Mouse (Mus musculus) yolk sac, embryonic 10.5 days (tissue): Measurements from ENCODE around the gene Mgat1.
A peak's percentile ranks its signal among the peaks of the same experiment; 100 is the strongest.

Source experiments
- DNase-seq: peaks from one replicate; pipeline ENCODE4 v3.0.0-alpha.2; 2017; ENCODE audit warnings: low spot score

Gene Mgat1

GRCm38 (mm10) chr11:49241471-49241870 is 2.5 kb upstream of the Mgat1 start:
- no peak for DNase-seq

- DNase-seq, result no peak
Measured at GRCm38 (mm10) chr11:49242944-49243626, 906 bp upstream of the Mgat1 start.

- no peak for DNase-seq
Measured at GRCm38 (mm10) chr11:49244595-49244930, 572 bp downstream of the Mgat1 start.

- peak; percentile 81 for DNase-seq
Measured at GRCm38 (mm10) chr11:49245176-49245575, 1.2 kb downstream of the Mgat1 start.

GRCm38 (mm10) chr11:49245634-49246415 is 1.8 kb downstream of the Mgat1 start:
- no peak for DNase-seq

- no peak for DNase-seq
Measured at GRCm38 (mm10) chr11:49246523-49246922, 2.5 kb downstream of the Mgat1 start.

- DNase-seq, result no peak
Measured at GRCm38 (mm10) chr11:49247255-49247654, 3.3 kb downstream of the Mgat1 start.

GRCm38 (mm10) chr11:49248226-49248973 is 4.4 kb downstream of the Mgat1 start:
- no peak for DNase-seq

GRCm38 (mm10) chr11:49248974-49249700 is 5.1 kb downstream of the Mgat1 start:
- DNase-seq, result no peak

GRCm38 (mm10) chr11:49249811-49250421 is 5.9 kb downstream of the Mgat1 start:
- DNase-seq, result no peak

- peak; percentile 92 for DNase-seq
Measured at GRCm38 (mm10) chr11:49250422-49251379, 6.7 kb downstream of the Mgat1 start.

GRCm38 (mm10) chr11:49251380-49251761 is 7.4 kb downstream of the Mgat1 start:
- DNase-seq, result no peak

- DNase-seq, result no peak
Measured at GRCm38 (mm10) chr11:49252048-49252447, 8.1 kb downstream of the Mgat1 start.

GRCm38 (mm10) chr11:49253035-49253434 is 9.0 kb downstream of the Mgat1 start:
- DNase-seq, result no peak

GRCm38 (mm10) chr11:49259296-49259695 is 15.3 kb downstream of the Mgat1 start:
- no peak for DNase-seq

- no peak for DNase-seq
Measured at GRCm38 (mm10) chr11:49259829-49260228, 15.8 kb downstream of the Mgat1 start.

- DNase-seq, result no peak
Measured at GRCm38 (mm10) chr11:49260598-49261312, 16.8 kb downstream of the Mgat1 start.

GRCm38 (mm10) chr11:49261313-49261855 is 17.4 kb downstream of the Mgat1 start:
- DNase-seq, result peak; percentile 50

GRCm38 (mm10) chr11:49262286-49262685 is 18.3 kb downstream of the Mgat1 start:
- DNase-seq, result no peak

GRCm38 (mm10) chr11:49263149-49263548 is 19.2 kb downstream of the Mgat1 start:
- no peak for DNase-seq
